Mouse (Mus musculus) hindbrain, embryonic 11.5 days (tissue): Measurements from ENCODE around the gene Map3k5. TPM values are rescaled to one million over a fixed set of nuclear protein-coding genes. Genes with fewer than 3 reads are reported as not detected.

Experiments used
- ATAC-seq: fragments of 200-750 bp; cut with Nextera tagmentation; 2 replicates; pipeline ENCODE4 v1.8.0; 2017; ENCODE audit warnings: mild to moderate bottlenecking, moderate TSS enrichment, moderate library complexity; ENCODE audit not compliant: low FRiP score
- DNase-seq: peaks from one replicate; pipeline ENCODE4 v3.0.0-alpha.2; 2015; ENCODE audit warnings: low spot score
- H3K27ac ChIP-seq: fragments of 300-500 bp; sonication (generic); 2 replicates; pipeline ENCODE4 v1.5.1; 2014; ENCODE audit warnings: mild to moderate bottlenecking, low read depth, low read length
- H3K27me3 ChIP-seq: fragments of 300-500 bp; sonication (generic); 2 replicates; pipeline ENCODE4 v1.6.1; 2014; ENCODE audit warnings: mild to moderate bottlenecking, low read length, moderate library complexity, mixed read lengths; ENCODE audit not compliant: control insufficient read depth, insufficient read depth
- H3K36me3 ChIP-seq: fragments of 300-500 bp; sonication (generic); 2 replicates; pipeline ENCODE4 v1.6.1; 2014; ENCODE audit warnings: mild to moderate bottlenecking, low read length, moderate library complexity, mixed read lengths; ENCODE audit not compliant: control insufficient read depth, insufficient read depth
- H3K4me1 ChIP-seq: fragments of 300-500 bp; sonication (generic); replicated peaks from 2 replicates; pipeline ENCODE4 v1.6.1; 2014; ENCODE audit warnings: low read length, mixed read lengths; ENCODE audit not compliant: control insufficient read depth, insufficient read depth
- H3K4me2 ChIP-seq: fragments of 300-500 bp; sonication (generic); replicated peaks from 2 replicates; pipeline ENCODE4 v1.6.1; 2014; ENCODE audit warnings: mild to moderate bottlenecking, low read depth, low read length
- H3K4me3 ChIP-seq: fragments of 300-500 bp; sonication (generic); 2 replicates; pipeline ENCODE4 v1.5.1; 2014; ENCODE audit warnings: low read depth, low read length
- H3K9ac ChIP-seq: fragments of 300-500 bp; sonication (generic); 2 replicates; pipeline ENCODE4 v1.6.1; 2014; ENCODE audit warnings: low read depth, low read length
- H3K9me3 ChIP-seq: fragments of 300-500 bp; sonication (generic); 2 replicates; pipeline ENCODE4 v1.6.1; 2016; ENCODE audit warnings: low read length; ENCODE audit not compliant: control insufficient read depth
- WGBS: fragments of 180-500 bp; shearing (Covaris S2); extraction: QIAGEN DNeasy Blood & Tissue Kit; methylation state at CpG from one replicate; pipeline ENCODE4 v1.1.7; 2014; 5-methylcytosine and 5-hydroxymethylcytosine counted together
- polyA plus RNA-seq: library from polyadenylated mRNA; unstranded; fragments of >200 nt; fragmentation: Nextera tagmentation; extraction: Ambion mirVana; gene quantifications from 2 replicates; pipeline ENCODE4 v1.2.1, GENCODE M21; 2014

Map3k5 gene
- polyA plus RNA-seq, 1 experiment from 2014 or later: 0.66 TPM

GRCm38 (mm10) chr10:20171209-20171608 lies 236.9 kb downstream of the Map3k5 start:
- WGBS: 60% methylated on average over 12 of the region's 12 CpGs
- H3K4me1 ChIP-seq: peaks cover 5% of the 10 kb centered on the region; the same call in 1 of the 2 replicates
- H3K9ac ChIP-seq: no peak overlapping the region
- no peaks in the 10 kb centered on the region for H3K36me3 ChIP-seq
- ATAC-seq (0 out of 2 replicates have a peak, but pooled peaks have one; percentile 44), DNase-seq (no peak)
- H3K4me3 ChIP-seq: peak overlapping the region; percentile 16; the same call in 1 of the 2 replicates
- peaks cover 2% of the 10 kb centered on the region; the same call in 1 of the 2 replicates for H3K27me3 ChIP-seq
- no peaks in the 10 kb centered on the region for H3K9me3 ChIP-seq
- no peak overlapping the region for H3K27ac ChIP-seq
- H3K4me2 ChIP-seq: peak overlapping the region; percentile 44

DNA sequence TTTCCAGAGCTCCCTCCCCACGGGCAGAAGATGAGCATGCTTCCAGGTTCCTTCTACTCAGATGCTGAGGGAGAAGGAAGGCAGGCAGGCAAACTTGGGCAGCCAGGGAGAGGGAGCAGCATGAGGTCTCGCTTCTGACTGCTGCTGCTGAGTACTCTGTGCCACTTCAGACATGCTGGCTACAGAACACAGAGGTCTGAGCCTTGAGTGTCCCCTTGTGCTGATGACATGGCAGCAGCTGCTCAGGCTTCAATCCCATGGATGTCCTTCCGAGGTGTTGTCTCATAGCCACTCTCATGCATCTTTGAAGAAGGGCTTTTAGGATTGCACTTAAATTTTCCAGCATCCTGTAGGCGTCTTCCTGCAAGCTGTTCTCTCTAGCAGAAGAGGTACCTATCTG lies 237.5 kb downstream of the Map3k5 start:
- H3K9ac ChIP-seq: no peak overlapping the region
- H3K27me3 ChIP-seq: peaks cover 2% of the 10 kb centered on the region; the same call in 1 of the 2 replicates
- H3K9me3 ChIP-seq: no peaks in the 10 kb centered on the region
- H3K4me1 ChIP-seq: peaks cover 5% of the 10 kb centered on the region; the same call in 1 of the 2 replicates
- ATAC-seq (no peak), DNase-seq (no peak)
- 0 out of 2 replicates have a peak overlapping the region, but pooled peaks have one; percentile 11 for H3K4me2 ChIP-seq
- no peaks in the 10 kb centered on the region for H3K36me3 ChIP-seq
- 60% methylated on average over 4 of the region's 4 CpGs for WGBS
- H3K27ac ChIP-seq: no peak overlapping the region
- H3K4me3 ChIP-seq: no peak overlapping the region

- DNase-seq: no peak
- no peak for ATAC-seq
- H3K27ac ChIP-seq: no peak overlapping the region
- H3K36me3 ChIP-seq: no peaks in the 10 kb centered on the region
- WGBS: 94% methylated on average over 4 of the region's 4 CpGs
- H3K4me2 ChIP-seq: no peak overlapping the region
- H3K27me3 ChIP-seq: peaks cover 2% of the 10 kb centered on the region; the same call in 1 of the 2 replicates
- H3K4me3 ChIP-seq: no peak overlapping the region
- no peaks in the 10 kb centered on the region for H3K9me3 ChIP-seq
- H3K4me1 ChIP-seq: peaks cover 5% of the 10 kb centered on the region; the same call in 1 of the 2 replicates
- H3K9ac ChIP-seq: no peak overlapping the region
These were observed 239.5 kb downstream of the Map3k5 start for GRCm38 (mm10) chr10:20173733-20174132.

DNA sequence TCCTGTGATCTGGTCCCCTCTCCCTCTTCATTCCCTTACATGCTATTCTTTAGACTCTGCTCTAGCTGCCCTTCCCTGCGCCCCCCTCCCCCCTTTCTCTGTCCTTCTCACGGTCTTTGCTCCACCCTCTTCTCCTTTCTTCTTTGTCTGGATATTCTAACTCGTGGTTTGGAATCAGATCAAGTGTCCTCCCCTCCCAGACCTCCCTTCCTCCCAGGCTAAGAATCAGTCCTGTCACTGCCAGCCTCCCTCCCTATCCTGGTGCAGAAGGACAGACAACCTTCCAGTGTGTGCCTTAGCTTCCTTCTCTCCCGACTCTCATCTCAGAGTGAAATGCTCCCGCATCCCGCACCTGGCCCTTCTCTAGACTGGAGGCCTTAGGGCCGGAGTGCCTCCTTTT lies 241.8 kb downstream of the Map3k5 start:
- Histone ChIP-seq H3K4me2 (no peak overlapping the region), H3K27ac (no peak overlapping the region), H3K4me1 (peaks cover 1% of the 10 kb centered on the region; the same call in 1 of the 2 replicates), H3K27me3 (peaks cover 2% of the 10 kb centered on the region; the same call in 1 of the 2 replicates), H3K9ac (no peak overlapping the region), H3K9me3 (no peaks in the 10 kb centered on the region), H3K36me3 (no peaks in the 10 kb centered on the region), H3K4me3 (no peak overlapping the region)
- no peak for DNase-seq
- ATAC-seq: no peak
- 68% methylated on average over 7 of the region's 7 CpGs for WGBS

DNA sequence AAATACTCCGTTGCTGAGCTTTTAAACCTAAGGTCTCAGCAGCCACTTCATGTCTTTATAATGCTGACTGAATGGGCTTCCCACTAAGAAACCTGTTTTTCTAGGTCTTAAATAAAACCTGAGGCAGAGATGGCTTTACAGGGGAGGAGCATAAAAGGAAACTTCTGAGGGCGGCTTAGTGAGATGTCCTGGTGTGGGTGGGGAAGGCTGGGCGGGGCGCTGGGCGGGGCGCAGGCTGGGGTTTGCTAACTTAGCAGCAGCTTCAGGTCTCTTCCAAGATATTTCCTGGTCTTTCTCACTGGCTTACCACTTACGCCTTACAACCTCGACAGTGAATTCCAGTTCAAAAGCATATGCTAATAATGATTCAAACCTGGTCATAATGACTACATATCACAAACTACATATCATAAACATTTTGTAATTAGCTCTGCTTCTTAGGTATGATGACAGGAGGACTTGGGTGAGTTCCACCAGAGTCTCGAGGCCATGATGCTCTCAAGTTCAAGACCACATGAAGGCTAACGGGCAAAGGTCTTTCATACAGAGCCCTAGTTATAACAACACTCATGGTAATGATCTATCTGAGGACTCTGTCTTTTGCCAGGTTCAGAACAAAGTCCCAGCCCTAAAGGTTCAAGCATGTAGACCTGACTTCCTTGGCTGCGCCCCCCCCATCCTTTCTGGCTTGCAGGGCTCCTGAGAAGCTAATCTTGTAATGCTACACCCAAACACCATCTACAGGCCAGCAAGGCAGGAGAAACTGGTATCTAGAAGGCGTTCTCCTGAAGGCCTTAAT lies 244.7 kb downstream of the Map3k5 start:
- no peak overlapping the region for H3K4me3 ChIP-seq
- H3K4me1 ChIP-seq: no peaks in the 10 kb centered on the region
- H3K9me3 ChIP-seq: no peaks in the 10 kb centered on the region
- H3K4me2 ChIP-seq: no peak overlapping the region
- ATAC-seq (no peak), DNase-seq (no peak)
- 46% methylated on average over 12 of the region's 12 CpGs for WGBS
- no peak overlapping the region for H3K9ac ChIP-seq
- H3K27ac ChIP-seq: no peak overlapping the region
- no peaks in the 10 kb centered on the region for H3K36me3 ChIP-seq
- no peaks in the 10 kb centered on the region for H3K27me3 ChIP-seq

GRCm38 (mm10) chr10:20181198-20181597 lies 246.9 kb downstream of the Map3k5 start:
- ATAC-seq (no peak), DNase-seq (no peak)
- no peaks in the 10 kb centered on the region for H3K36me3 ChIP-seq
- H3K9ac ChIP-seq: no peak overlapping the region
- no peaks in the 10 kb centered on the region for H3K9me3 ChIP-seq
- H3K4me2 ChIP-seq: no peak overlapping the region
- H3K4me3 ChIP-seq: no peak overlapping the region
- no peaks in the 10 kb centered on the region for H3K27me3 ChIP-seq
- no peak overlapping the region for H3K27ac ChIP-seq
- WGBS: 62% methylated on average over 10 of the region's 10 CpGs
- H3K4me1 ChIP-seq: no peaks in the 10 kb centered on the region

- ATAC-seq (no peak), DNase-seq (no peak)
- Histone ChIP-seq H3K9ac (no peak overlapping the region), H3K4me2 (no peak overlapping the region), H3K27me3 (no peaks in the 10 kb centered on the region), H3K36me3 (no peaks in the 10 kb centered on the region), H3K27ac (no peak overlapping the region), H3K9me3 (no peaks in the 10 kb centered on the region), H3K4me1 (no peaks in the 10 kb centered on the region), H3K4me3 (no peak overlapping the region)
- 64% methylated on average over 11 of the region's 11 CpGs for WGBS
These were observed 247.6 kb downstream of the Map3k5 start for GRCm38 (mm10) chr10:20181680-20182399.

- Histone ChIP-seq H3K4me3 (no peak overlapping the region), H3K27ac (no peak overlapping the region), H3K4me1 (no peaks in the 10 kb centered on the region), H3K27me3 (no peaks in the 10 kb centered on the region), H3K9me3 (no peaks in the 10 kb centered on the region), H3K9ac (no peak overlapping the region), H3K36me3 (no peaks in the 10 kb centered on the region), H3K4me2 (no peak overlapping the region)
- ATAC-seq (no peak), DNase-seq (no peak)
- 84% methylated on average over 4 of the region's 4 CpGs for WGBS
These were observed 250.1 kb downstream of the Map3k5 start for GRCm38 (mm10) chr10:20184326-20184725.
